Mouse (Mus musculus) kidney, adult 18-20 months (tissue): Measurements from ENCODE around the gene Med23.

Experiments used
- DNase-seq: peaks from one replicate; pipeline ENCODE4 v3.0.0; 2021

Gene Med23

DNA sequence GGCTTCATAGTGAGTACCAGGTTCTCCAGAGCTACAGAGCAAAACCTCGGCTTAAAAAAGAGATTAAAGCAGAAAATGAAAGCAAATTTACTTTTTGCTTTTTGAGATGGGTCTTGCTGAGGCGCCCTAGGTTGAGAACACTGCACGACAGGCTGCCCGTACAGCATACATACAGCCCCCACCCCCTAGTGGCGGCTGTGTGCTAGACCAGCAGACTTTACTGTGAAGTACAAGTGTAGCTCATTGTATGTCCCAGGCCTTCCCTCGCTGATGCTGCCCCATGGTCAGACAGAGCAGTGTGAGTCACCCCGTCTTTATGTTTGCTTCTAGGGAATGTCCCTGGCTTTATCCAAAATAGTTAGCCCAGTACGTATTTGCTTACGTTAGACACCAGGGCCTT, 16.2 kb downstream of the Med23 start:
- DNase-seq = no peak

DNA sequence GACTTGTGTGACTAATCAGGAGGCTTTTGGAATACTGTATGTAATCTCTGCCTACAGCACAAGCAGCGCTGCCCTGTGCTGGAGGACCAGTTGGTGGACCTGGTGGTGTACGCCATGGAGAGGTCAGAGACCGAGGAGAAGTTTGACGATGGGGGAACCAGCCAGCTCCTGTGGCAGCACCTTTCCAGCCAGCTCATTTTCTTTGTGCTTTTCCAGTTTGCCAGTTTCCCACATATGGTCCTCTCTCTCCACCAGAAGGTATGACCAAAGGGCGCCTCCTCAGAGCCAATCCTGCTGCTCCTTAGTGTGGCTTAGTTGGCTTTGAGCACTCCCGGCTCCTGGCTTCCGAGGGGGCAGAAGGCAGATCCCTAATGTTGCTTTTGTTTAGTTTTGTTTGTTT, 18.6 kb downstream of the Med23 start:
- no peak for DNase-seq

DNA sequence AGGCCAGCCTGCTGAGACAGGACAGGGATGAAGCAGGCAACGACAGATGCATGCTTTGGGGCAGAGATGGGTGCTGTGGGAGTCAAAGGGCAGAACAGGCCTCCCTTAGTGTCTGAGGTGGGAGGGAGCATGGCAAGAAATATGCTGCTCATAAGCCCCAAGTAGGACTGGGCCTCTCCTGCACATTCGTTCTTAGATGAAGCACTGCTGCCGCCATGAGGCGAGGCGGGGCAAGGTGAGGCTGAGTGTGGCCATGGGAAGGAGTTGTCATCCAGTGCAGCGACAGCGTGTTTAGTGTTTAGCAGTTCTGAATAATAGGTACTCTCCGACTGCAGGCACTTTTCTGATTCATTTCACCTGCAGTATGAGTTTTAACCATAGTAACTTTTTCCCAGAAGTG, 26.1 kb downstream of the Med23 start:
- DNase-seq = peak; percentile 44

DNA sequence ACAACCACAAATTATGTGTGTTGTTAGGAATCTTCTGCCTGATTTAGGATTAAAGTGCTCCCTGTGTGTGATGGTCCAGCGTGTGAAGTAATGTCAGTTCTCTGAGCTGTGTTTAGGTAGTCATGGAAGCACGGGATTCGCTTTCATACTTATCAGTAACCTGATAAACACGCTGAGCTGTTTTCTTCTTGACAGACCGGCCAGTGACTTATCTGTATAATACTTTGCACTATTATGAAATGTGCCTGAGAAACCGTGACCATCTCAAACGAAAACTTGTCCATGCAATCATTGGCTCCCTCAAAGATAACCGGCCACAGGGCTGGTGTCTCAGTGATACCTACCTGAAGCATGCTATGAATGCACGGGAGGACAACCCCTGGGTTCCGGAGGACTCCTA, 35.8 kb downstream of the Med23 start:
- DNase-seq = no peak

DNA sequence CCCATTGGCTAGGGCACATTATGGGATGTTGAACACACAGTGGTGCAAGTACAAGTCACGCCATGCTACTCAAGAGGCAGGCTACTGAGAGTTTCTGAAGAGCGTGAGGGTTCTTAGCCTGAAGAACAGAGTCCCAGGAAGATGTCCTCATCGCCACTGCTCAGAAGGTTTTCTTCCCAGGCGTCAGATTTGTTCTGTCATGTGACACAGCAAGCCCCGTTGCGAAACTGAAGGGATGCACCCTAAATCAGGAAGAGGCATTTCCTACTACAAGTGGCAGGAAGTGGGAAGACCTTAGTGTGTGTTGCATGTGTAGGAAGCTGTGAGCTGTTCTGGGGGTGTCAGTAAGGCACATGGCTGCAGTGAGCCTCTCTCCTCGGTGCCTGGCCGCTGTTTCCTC, 41.4 kb downstream of the Med23 start:
- no peak for DNase-seq

DNA sequence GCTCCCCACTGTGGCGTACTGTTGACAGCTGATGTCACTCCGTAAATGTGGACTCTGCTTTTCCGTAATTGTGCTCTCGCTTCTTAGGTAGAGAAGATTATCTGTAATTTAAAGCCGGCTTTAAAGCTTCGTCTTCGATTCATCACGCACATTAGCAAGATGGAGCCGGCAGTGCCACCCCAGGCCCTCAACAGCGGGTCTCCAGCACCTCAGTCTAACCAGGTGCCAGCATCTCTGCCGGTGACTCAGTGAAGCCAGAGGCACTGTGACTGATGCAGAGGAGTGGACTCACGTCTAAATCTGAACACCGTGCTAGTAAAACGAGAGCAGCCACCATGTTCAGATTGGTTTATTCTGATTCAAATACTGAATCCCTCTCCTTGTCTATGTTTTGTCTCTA, 42.8 kb downstream of the Med23 start:
- no peak for DNase-seq

DNA sequence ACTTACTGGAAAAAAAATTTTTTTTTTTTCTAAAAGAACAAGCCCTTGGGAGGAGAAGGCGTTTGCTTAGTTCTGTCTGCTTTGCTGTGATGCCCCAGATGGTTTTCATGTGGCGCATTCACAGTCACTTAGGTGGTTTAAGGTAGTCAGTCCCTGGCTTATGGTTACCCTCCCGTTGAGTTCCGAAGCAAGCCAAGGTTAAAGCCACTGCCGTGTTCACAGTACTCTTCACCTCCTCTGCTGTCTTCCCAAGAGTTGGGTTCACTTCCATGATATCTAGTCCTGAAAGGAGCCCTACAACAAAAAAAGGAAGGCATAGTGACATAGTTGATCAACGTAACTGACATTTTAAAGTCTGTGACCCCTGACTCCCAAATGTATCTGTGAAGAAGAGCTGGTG, 45.7 kb downstream of the Med23 start:
- no peak for DNase-seq

DNA sequence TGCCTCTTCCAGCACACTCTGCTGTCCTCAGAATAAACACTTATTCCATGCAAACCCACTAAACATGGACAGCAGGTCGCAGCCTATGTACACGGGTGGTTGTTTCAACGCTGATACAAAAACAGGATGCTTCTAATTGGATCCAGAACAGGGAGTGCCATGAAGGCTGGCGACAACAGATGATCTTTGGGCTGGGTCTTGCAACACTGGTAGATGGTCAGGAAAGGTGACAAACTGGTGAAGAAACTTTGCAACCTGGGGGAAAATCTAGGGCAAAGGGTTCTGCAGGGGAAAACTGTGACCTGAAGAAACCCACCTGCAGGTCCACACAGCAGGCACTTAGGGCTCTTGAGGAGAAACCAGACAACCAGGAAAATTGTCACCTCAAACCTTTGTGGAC, 53.2 kb downstream of the Med23 start:
- DNase-seq = no peak

DNA sequence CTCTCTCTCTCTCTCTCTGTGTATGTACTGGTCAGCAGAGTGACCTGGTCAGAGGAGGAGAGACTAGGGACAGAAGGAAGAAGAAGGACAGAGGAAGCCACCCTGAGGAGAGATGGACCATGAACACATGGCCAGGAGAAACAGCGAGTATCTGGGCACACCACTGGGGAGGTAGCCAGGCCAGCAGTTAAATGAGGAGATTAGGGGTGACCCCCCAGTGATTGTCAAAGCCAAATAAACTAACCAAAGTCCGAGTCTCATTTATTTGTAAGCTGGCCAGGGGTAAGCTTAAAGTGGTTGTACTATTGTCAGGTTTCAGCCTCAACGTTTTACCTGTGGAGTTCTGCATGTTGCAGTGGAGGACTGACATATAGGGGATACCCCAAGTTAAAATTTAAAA, 54.5 kb downstream of the Med23 start:
- no peak for DNase-seq

DNA sequence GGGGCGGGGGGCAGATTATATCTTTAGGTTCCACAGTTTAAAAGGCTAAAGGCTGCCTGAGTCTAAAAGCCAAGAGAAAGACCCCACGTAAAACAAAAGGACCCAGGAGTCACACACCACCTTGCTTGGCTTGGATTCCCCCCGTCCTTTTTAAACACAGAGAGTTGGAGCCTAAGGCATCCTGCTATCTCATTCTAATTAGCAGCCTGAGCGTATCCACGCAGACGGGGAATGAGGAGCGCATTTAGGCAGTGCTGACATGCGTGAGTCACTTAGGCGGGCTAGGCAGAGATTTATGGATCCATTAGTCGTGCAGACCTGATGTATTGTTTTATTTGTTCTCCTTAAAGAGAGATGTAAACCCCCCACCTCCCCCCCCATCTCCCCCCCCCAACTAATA, 56.6 kb downstream of the Med23 start:
- no peak for DNase-seq

DNA sequence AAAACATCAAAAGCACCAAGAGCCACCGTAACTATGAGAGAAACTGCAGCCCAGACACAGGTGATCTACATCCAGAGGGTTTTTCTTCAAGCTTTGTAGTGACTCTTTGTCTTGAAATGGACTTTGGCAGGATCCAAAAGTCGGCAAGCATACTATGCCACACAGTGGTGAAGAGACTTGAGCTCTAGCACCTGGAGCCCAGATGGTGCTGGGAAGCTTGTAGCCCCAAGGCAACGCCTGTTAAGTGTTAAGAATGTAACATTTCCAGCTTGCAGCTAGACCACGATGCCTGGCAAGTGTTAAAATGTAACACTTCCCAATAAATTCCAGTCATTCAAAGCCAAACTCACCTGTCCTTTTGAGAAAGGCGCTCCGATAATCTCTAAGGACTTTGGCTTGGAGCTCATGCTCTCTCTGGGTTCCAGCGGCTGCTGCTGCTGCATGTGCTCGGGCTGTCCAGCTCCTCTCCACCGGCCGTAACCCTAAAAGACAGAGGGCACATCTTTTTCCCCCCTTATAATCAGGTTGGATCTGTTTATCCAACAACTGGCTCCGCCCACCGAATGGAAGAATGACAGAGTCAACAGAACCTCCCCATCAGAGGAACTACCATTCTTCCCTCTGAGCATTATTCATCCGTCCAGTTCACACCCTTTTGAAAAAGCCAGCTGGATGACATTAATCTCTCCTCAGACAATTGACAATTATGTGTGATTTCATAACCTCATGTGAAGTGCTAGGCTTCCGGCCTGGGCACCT, 57.4 kb downstream of the Med23 start, which contains the start of gene Arg1:
Gene Arg1, minus strand, starts transcription at position 523 of the 759 bp plus-strand sequence.
- no peak for DNase-seq

DNA sequence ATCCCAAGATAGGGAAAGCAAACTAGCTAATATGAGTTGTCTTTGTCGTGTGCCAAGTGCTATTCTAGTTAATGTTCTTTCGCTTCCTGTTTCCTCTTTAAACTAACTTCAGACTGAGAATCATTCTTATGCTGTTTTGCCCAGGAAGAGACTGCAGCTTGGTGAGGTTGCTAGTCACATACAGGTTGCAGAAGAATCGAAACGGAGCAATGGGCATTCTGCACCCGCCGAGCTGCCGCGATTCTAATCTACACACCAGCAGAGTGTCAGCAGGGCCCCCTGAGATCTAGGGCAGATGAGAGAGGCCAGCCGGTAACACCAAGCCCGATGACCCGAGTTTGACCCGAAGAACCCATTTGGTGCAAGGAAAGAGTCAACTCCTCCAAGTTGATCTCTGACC, 58.3 kb downstream of the Med23 start:
- DNase-seq = no peak

DNA sequence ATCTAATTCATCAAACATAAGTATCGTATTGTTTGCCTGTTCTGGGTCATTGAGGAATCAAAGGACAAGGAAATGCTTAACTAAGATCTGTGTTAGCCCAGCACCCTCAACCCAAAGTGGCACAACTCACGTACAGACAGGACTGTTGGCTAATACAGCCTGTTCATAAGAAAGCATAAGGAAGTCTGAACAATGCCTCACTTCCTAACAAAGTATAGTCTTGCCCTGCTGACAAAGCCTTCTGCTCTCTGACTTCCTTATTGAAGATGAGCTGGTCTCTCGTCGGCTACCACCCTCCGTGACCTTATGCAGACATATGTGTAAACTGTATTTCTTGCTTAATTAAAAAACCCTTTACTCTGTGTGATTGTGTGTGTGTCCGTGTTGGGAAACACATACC, 60.4 kb downstream of the Med23 start:
- no peak for DNase-seq

DNA sequence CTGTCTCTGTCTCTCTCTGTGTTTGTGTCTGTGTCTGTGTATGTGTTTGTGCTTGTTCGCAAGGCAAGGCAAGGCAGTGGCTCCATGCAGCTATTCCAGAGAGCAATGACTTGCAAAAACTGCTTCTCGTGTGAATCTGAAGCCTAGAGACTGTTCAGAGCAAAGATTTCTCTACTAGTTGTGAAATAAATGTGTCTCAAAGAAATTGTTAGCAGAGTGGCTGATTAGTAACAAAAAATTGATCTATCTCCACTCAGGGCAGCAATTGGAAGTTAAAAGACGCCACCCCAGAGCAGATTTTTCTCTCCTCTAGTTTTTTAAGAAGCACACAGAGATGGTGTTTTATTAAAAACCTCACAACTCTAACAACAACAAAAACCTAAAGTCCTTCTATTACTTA, 78.1 kb downstream of the Med23 start:
- DNase-seq = no peak

DNA sequence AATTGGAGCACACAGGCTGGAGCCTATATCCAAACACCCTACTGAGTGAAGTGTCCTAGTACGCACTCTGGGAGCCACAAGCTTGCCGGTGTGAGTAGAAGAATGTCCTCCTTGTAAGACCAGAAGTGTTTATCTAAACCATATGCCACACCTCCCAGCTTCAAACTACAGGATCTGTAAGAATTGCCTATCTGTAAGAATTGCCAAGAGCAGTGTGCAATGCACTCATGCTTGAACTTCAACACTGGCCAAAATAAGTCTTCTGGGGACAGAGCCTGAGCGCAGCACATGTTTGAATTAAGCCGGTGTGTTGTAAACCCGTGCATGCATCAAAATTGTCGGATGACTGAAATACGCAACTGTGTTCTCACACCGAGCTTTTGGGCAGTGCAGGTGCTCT, 78.5 kb downstream of the Med23 start:
- no peak for DNase-seq

DNA sequence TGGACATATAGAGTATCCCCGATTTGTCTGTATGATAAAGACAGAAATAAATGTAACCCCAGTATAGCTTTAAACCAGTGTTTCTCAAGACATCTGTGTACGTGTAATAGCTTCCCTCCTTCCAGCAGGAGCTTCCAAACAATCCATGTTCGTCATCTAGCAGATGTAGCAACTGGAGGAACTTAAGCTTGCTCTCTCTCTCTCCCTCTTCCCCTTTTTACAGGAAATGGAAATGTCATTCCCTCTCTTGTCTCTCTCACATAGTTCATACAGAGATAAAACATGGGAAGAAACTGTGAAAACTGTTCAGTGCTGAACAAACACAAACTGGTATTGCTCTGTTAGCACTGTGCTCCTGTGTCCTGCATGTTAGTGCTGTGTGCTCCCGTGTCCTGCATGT, 80.4 kb downstream of the Med23 start:
- DNase-seq = no peak

DNA sequence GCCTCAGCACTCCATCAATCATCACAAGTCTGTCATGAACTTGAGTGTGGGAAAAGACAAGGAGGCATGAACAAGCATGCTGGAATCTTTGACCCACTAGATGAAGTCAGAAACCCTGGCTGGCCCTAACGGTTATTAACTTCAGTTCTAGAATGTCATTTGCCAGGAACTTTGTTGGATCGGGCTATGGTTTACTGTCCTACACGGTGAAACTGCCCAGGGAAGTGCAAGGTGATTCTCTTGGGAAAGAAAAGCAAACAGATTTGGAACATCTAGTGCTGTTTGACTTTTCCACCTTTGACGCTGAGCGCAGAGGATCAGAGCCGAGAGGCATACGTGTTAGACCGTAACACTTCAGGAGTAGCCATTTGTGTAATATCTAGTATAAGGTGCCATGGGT, 81.8 kb downstream of the Med23 start:
- DNase-seq = no peak

DNA sequence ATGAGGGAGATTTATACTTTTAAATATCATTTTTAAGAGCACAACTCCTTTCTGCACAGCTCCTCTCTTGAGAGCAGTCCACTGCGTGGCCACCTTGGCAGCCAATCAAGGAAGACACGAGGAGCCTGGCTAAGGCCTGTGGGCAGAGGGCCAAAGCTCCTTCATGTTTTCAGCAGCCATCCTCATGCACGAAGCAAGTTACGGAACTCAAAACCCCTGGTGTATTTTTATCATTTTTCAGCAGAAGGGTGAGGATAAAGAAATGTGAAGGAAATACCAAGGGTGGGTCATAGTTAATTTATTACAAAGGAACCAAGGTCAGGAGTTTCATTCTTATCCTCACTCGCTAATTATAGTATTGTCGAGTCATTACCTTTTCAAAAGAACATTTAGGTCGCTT, 82.8 kb downstream of the Med23 start:
- no peak for DNase-seq

DNA sequence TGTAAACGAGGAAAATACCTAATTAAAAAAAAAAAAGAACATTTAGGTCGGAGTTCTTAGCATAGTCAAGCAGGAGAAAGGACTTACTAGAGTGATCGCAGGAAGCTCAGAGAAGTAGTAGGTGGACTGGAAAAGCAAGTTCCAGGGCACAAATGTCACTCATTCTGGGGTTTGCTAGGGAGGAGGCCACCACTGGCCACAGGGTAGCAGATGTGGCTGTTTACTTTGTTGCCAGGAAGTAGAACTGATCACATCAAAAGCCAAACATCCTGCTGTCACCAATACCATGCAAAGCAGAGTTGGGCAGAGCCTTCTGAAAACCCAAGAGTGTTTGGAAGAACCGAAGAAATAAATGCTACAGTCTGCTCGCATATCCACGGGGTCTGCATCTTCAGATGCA, 84.1 kb downstream of the Med23 start:
- no peak for DNase-seq

DNA sequence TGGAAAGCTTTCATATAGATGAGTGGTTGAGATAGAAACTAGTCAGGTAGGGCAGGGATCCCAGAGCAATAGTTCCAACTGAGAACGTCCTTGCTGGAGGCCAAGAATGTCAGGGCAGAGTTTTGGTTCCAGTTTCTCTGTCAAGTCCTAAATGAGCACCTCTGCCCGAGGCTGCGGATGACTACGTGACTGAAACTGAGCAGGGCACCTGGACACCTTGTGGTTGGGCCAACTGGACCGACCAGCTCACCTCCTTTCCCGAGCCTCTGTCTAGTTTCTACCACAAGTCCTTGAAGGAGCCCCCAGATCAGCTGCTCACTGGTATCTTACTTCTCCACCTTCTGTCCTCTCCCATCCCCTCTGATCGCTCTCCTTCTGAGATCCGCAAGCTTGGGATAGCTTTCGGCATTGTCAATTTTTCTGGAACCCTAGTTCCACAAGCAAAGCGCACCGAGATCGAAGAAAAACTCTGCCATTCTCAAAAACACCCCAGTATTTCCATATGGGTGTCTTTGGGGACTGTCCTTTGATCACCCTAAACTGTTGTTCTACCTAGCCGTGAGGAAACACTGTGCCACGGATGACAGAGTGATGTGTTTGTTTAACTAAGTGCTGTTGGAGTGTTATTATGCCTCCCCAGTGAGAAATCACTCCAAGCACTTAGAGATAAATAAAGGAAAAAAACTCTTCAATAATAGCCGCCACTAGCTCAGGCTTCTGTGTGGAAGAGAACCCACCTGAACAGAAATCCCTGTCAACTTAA, 88.7 kb downstream of the Med23 start:
- no peak for DNase-seq

DNA sequence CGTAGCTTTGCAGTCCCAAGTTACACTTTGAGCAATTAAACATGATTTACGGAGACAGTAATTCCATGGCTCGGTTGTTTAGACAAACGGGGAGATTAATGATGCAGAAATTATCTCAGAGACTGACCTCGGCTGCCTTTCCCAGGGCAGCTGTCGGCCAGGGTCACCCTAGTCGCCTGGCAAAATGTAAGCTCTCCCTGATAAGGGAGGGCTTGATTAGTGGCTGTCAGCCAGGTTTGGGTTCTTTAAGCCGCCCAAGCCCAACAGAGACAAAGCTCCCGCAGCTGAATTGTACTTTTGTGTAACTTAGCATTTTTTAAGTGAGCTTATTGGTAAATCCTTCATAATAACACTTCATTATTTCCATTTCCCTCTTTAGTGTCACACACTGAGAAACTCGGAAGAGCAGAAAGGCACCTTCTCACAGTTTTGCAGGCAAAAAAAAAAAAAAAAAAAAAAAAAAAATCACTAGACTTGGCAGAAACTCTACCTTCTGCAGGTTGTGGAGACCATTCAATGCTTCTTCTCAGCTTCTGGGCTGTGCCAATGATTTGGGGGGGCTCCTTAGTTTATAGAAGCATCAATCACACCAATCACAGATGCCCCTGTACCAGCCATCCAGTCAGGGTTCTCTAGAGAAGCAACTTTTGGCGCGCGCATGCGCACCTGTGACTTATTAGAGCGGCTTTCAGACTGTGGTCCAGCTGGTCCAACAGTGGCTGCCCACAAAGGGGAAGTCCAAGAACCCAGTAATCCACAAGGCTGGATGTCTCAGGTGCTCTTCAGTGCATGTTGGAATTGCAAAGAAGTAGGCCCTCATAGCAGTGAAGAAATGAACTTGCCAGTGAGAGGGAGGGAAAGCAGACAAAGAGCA, 89.5 kb downstream of the Med23 start:
- DNase-seq = peak; percentile 6

DNA sequence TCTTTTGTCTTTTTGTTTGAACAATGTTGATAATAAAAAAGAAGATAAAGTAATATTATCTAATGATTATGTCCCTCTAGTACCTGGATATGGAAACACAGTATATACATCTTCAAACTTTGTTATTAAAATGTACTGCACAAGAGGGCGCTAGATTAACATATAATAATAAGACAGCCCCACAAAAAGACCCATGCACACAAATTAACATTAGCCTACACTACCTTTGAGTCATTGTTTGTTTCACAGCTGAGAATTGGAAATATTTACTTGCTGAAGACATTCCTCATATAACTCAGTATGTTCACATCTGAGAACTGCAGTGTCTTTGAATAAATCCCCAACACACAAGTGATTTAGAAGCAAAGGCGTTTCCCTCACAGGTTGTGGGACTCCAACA, 91.3 kb downstream of the Med23 start:
- no peak for DNase-seq

DNA sequence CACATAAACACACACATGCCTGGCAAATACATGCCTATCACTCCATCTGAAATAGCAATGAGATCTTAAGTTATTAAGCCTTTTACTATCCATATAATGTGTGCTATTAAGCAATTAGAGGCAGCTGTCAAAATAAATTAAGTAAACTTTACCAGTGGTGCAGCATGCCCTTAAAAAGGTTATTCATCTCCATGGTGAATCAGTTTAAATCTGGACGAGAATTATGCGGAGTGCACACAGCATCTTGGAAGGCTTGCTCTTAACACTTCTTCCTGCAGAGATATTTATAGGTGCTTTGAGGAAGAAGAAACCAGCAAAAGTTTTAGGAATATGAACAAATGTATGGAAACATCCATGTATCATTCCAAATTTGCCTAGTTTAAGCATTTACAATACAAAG, 92.1 kb downstream of the Med23 start:
- DNase-seq = no peak
